Mouse (Mus musculus) heart, postnatal 10 days (tissue): ENCODE data around the gene Arhgap8. TPM values are rescaled to one million over a fixed set of nuclear protein-coding genes. Genes with fewer than 3 reads are reported as not detected.

Source experiments
- DNase-seq, 2 experiments: peaks; one replicate each; pipeline ENCODE4 v3.0.0; 2021
- intact Hi-C: fragments of 180-260 bp; cut with DNase I; formaldehyde crosslinking; loops from one replicate; pipeline ENCODE4 v1.15.1; 2025
- total RNA-seq, 2 experiments: library from RNA; stranded (reverse); gene quantifications; 2 replicates each; pipeline ENCODE4 v1.2.3; 2021

The Arhgap8 gene
- 1 to 10 TPM; 1.6 to 2.0 TPM for total RNA-seq

GRCm38 (mm10) chr15:84719791-84720190 lies at the start of gene Arhgap8:
Gene Arhgap8 (plus strand): TSS chr15:84720052.
- intact Hi-C loops = no loop called here
- peak in 1 of 2 experiments; percentile 42 for DNase-seq

DNA sequence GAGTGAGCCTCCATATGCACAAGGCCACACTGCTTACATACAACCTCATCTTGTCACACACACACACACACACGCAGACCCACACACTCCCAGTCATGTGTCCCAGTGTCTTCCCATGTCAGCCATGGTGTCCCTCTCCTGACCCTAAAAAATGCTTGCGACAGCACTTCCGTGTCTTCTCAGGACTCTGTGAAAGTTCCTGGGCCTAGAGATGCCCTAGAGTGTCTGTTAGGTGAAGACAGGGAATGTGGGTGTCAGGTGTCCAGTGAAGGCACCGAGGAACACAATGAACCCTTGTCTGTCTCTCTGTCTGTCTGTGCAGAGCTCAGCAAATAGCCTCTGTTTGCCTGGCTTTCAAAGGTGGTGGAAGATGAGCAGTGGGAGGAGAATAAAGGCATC lies 49.2 kb upstream of the Arhgap8 start:
- no peak for DNase-seq
- intact Hi-C loops = loop anchor here (1.0 kb wide), 1 partner anchor 30 kb away; no protein-coding TSS in a partner anchor

DNA sequence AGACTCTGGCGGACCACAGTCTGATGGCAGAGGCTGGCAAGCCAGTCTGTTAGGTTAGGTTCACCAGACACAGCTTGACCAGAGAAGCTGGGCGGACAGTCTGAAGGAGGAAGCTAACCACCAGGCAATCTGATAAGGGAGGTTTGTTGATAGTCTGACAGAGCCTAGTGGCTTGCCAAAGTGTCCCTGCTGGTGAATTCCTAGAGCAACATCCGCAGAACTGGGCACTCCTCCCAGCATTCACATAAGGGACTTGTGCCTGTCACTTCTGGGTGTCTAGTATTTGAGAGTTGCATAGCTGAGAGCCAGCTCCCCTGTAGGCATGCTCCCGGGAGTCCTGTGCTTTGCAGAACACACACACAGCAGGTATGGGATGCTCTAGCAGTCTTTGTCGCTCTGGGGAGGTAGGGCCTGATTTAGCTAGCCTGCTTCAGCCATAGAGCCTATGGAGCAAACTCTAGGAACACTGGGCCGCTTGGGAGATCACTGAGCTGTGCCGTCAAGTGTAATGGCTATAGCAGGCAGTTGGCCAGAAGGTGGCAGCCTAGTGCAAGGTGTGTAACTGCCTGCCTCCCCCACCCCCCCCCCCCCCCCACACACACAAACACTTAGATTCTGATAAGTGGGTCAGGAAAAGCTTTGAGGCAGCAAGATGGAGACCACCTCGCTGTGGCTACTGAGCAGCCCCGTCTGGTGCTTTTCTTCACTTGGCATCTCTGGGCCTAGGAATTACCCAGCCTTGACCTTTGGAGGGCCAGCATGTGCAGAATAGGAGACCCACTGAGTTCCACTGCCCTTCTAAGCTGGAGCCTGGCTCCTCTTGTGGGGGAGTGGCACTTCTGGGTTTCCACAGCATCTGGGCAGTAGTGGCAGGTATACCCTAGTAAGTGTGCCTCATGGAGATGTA lies 48.2 kb upstream of the Arhgap8 start:
- intact Hi-C loops = loop anchor here (1.0 kb wide), 1 partner anchor 29 kb away; no protein-coding TSS in a partner anchor
- peak; percentile 56 to 72 for DNase-seq

- DNase-seq = no peak
- intact Hi-C loops = no loop called here
These were observed 47.6 kb upstream of the Arhgap8 start for GRCm38 (mm10) chr15:84672308-84672615.

DNA sequence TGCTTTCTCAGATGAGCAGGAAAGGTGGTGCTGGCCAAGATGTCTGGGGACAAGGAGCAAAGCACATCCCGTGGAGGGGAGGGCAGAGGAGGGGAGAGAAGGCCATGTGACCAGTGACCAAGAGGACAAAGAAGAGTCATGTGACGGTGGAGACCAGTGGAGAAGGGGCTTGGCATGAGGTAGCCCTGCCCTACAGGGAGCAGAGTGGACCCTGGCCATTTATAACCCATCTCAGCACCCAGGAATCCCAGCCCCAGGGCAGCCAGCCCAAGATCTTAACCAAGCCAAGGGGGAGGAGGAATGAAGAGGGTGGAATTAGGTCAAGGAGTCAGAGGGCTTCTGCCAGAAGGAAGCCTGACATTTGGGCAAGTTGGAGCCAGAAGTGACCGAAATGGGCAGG lies 47.2 kb upstream of the Arhgap8 start:
- intact Hi-C loops = no loop called here
- DNase-seq = no peak

DNA sequence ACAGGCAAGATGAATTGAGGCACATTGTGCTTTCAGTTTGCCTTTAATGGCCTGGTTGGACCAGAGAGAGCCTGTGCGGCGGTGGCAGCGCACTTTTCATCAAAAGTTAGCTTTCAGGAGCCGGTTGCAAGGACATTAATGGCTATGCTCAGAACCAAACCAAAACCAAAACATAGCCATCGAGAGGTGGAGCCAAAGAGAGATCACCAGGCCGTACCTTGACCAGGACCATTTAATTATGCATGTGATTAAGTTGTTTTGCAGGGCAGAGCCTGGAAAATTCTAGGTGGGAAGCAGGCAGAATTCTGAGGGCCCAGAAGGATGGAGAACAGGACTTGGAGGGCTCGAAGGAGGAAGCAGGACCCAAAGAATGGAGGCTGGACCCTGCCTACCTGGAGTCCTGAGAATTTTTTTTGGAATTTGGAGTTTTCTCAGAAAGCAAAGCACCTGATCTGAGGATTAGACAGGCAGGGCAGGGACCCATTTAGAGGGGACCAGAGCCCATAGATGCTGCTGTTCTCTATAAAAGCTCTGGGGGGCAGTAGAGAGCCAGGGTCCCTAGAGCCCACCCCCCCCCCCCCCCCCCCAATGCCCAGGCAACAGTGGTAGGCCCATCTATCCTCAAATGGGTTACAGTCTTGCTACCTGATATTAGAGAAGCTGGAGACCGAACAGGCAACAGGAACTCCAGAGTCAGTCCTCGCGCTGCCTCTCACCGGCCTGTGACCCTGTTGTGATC lies 45.4 kb upstream of the Arhgap8 start:
- intact Hi-C loops = no loop called here
- DNase-seq = no peak

- DNase-seq = no peak
- intact Hi-C loops = no loop called here
These were observed 44.5 kb upstream of the Arhgap8 start for GRCm38 (mm10) chr15:84675317-84675716.

- intact Hi-C loops = no loop called here
These were observed 41.9 kb upstream of the Arhgap8 start for GRCm38 (mm10) chr15:84677943-84678342.

GRCm38 (mm10) chr15:84679090-84679489 lies 40.8 kb upstream of the Arhgap8 start:
- DNase-seq = no peak
- intact Hi-C loops = no loop called here

More at GRCm38 (mm10) chr15:84677943-84678342, 41.9 kb upstream of the Arhgap8 start:
- no peak for DNase-seq

DNA sequence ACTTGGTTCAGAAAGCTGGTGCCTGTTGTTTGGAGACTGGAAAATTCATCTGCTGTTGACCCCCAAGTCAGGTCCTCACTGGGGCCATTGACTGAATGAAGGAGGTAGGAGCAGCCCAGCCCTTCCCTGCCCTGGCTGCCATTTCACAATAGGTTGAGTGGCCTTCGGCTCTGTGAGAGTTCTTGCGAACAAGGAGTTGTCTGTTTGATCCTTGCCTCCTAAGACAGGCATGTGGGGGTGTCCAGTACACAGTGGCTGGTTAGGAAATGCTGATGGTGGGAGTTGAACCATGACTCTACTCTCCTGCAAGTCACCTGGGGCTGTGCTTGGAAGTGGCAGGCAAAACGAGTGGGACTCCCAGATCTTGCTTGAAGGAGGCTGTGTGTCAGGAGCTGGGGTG lies 40.1 kb upstream of the Arhgap8 start:
- intact Hi-C loops = no loop called here

DNA sequence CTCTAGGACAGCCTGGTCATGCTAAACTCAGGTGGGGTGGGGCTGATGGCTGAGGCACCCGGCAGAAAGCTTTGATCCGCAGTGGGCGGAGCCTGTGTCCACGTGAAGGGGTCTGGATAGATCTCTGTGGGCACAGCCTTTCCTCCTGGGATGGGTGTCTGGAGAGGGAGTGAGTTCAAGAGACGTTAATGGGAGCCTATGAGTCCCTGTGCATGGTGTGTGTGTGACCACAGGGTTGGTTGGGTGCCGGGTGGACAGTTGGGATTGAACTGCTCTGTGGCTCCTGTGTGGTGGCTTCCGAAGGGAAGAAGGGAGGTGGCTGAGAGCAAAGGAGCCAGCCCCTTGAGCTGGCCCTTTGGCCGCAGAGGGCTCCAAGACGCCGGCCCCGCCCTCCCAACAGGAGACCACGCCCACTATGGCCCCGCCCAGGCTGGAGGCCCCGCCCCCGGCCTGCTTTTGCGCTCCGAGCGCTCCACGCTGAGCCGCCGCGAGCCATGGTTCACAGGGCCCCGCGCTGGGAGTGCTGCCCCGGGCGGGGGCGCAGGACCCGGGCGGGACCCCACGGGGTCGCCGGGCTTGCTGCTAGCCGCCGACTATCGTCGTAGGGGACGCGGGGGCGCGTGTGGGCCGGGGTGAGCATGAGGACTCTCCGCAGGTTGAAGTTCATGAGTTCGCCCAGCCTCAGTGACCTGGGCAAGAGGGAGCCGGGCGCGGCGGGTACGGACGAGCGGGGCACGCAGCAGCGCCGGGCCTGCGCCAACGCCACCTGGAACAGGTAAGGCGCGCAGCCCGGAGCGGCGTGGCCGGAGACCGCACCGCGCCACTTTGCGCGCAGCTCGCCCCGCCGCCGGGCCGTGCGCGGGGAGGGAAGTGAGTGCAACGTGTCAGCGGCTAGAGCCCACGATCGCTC lies 39.1 kb upstream of the Arhgap8 start:
- intact Hi-C loops = no loop called here
- DNase-seq = peak; percentile 92 to 94

More for the DNA sequence above, 40.1 kb upstream of the Arhgap8 start:
- no peak for DNase-seq

DNA sequence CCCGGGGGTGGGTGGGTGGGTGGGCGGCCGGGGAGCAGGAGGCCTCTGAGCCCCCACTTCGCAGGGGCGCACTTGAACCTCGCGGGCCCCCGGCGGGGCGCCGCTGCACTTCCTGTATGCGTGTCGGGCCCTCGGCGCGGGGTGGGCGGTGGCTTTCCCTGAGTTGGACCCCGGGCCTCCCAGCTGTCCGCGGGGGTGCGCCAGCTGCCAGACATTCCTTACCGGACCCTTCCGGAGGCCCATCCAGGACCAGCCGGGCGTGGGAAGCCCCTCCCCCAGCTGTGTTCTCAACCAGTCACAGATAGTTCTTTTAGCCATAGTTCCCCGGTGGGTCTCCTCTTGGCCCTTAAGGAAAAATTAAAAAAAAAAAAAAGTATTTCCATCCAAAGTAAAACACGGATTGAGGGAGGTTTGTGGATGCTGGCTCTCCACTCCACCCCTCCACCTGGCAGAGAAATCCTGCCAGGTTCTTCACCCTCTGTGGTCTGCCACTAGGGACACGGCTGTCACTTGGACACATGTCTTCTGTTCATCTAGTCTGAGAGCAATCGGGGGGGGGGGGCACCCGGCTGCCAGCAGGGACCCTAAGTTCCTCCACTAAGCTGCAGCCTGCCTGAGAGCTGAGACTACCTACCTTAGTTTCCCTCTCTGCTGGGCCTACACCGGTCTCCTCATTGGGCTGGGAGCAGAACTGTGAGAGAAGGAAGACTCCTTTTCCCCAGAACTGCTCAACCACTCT lies 38.2 kb upstream of the Arhgap8 start:
- DNase-seq = peak; percentile 71 to 73
- intact Hi-C loops = no loop called here

GRCm38 (mm10) chr15:84682206-84682605 lies 37.6 kb upstream of the Arhgap8 start:
- no peak for DNase-seq

GRCm38 (mm10) chr15:84682821-84683220 lies 37.0 kb upstream of the Arhgap8 start:
- intact Hi-C loops = no loop called here
- DNase-seq = no peak

More at GRCm38 (mm10) chr15:84682206-84682605, 37.6 kb upstream of the Arhgap8 start:
- intact Hi-C loops = no loop called here

DNA sequence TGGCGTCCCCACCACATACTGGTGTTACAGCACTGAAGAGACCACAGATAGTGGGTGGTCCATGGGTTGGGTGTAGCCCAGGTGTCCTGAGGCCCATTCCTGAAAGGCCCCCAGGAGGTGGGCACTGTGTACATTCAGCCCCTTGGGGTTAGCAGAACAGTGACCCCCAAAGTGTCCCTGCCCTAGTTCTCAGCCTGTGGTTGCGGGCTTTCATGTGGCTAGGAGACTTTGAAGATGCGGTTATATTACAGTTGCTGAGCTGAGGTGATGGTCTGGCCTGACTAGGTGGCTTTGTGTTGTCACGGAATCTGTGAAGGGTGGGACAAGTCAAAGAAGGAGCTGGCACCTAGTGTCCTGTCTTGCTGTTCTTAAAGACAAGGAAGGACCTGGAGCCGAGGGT lies 35.3 kb upstream of the Arhgap8 start:
- no peak for DNase-seq

GRCm38 (mm10) chr15:84685417-84685816 lies 34.4 kb upstream of the Arhgap8 start:
- intact Hi-C loops = no loop called here

More for the DNA sequence above, 35.3 kb upstream of the Arhgap8 start:
- intact Hi-C loops = no loop called here

DNA sequence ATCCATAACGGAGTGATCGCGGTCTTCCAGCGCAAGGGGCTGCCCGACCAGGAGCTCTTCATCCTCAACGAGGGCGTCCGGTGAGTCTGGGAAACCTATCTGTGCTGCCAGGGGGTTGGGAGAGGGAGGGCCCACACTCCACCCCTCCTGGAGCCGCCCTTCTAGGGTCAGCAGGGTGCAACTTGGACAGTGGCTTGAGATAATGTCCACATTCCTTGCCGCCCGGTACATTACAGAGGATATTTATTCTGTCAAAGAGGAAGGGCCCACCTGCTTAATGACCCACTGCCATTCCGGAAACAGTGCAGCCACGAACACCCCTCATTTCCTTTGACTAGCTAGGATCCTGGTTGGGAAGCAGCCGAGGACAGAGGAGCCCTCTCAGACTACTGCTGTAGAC lies 31.9 kb upstream of the Arhgap8 start:
- no peak for DNase-seq
- intact Hi-C loops = no loop called here

More at GRCm38 (mm10) chr15:84685417-84685816, 34.4 kb upstream of the Arhgap8 start:
- no peak for DNase-seq

GRCm38 (mm10) chr15:84689356-84689755 lies 30.5 kb upstream of the Arhgap8 start:
- DNase-seq = no peak
- intact Hi-C loops = no loop called here

DNA sequence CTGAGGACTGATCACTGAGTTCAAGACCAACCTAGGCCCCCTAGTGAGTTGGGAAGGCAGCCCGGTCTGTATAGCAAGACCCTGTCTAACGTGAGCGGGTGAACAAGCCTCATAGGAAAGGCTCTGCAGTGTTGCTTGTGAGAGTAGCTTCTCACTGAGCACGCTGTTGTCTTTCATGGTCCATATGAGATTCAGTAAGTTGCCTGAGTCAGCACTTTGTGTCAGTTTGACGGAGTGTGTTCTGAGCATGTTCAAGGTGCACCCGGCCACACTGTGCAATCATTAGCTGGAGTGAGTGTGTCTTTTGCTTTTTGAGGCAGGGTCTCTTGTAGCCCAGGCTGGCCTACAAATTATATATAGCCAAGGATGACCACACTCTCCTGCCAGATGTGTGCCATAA lies 28.3 kb upstream of the Arhgap8 start:
- intact Hi-C loops = no loop called here
- no peak for DNase-seq

DNA sequence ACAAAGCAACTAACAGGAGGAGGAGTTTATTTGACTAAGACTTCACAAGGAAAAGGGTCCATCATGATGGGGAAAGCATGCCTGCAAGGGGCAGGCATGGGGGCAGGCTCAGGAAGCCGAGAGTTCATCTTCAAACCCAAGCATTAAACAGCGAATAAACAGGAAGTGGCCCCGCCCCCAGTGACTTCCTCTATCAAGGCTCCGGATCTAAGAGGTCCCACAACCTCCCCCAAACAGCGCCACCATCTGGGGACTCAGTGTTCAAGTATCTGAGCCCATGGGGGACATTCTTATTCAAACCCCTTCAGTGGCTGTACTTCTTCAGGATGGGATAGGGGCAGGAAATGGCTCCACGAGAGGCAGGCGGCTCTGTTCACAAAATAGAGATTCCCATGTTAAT lies 27.2 kb upstream of the Arhgap8 start:
- DNase-seq = no peak
- intact Hi-C loops = no loop called here
